Mouse (Mus musculus): ENCODE measurements at regions not wholly inside any gene's neighbourhood (a gene's known extent, or its start where the extent isn't known, plus 50 kb on each side); places are given as distances from the start of the nearest gene placed in this dataset.

DNA sequence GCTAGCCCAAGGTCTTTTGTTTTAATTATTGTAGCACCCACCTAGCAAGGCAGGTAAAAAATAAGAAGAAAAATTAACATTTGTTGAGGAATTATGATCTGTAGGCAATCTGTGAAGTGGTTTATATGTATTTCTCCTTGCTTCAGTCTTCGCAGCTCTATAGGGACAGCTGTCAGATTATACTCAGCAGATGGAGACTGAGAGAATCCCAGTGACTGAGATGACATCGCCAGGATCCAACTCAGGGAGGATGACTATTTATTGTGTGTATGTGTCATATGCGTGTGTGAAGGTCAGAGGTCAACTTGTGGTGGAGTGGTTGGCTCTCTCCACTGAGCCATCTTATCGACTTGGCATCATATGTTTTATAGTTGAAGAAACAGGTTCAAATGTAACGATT, 362.0 kb upstream of the Chd6 start:
- no peaks in the 10 kb centered on the region for H3K4me1 ChIP-seq (ENCODE audit: control insufficient read depth, insufficient read depth, low read length)
- no peak overlapping the region for H3K9ac ChIP-seq (ENCODE audit: low read length)
- no peak overlapping the region for H3K4me3 ChIP-seq (replicated peaks; ENCODE audit: low read length)
- no peak for ATAC-seq (ENCODE audit: insufficient read depth, low FRiP score)
- H3K36me3 ChIP-seq (ENCODE audit: control insufficient read depth, insufficient read depth, low read length): no peaks in the 10 kb centered on the region
- no peaks in the 10 kb centered on the region for H3K27me3 ChIP-seq (ENCODE audit: control insufficient read depth, insufficient read depth, low read length)
- peaks cover 5% of the 10 kb centered on the region; the same call in 1 of the 2 replicates for H3K9me3 ChIP-seq (replicated peaks; ENCODE audit: control insufficient read depth, low read length)
- H3K27ac ChIP-seq (ENCODE audit: low read length): no peak overlapping the region
- no peak overlapping the region for H3K4me2 ChIP-seq (ENCODE audit: low read depth, low read length)
- 75% methylated on average over 5 of the region's 5 CpGs for WGBS

DNA sequence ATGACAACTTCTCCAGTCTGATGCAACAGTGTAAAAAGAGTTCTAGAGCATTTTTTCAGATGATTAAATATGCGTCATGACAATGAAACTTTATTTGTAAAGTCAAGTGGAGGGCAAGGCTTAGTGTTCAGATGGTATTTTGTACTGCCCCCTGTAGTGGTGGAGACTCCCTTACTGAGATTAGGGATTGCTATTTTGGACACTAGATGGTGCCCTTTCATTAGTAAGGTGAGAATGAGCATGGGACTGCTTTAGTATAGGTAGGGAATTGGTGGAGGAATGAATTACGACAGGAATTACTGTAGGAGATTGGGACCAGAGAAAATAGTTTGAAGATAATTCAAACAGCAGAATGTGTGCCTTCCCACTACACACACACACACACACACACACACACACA, 361.1 kb upstream of the Chd6 start:
- H3K27ac ChIP-seq (ENCODE audit: low read length): no peak overlapping the region
- no peak overlapping the region for H3K4me2 ChIP-seq (ENCODE audit: low read depth, low read length)
- H3K27me3 ChIP-seq (ENCODE audit: control insufficient read depth, insufficient read depth, low read length): no peaks in the 10 kb centered on the region
- peaks cover 5% of the 10 kb centered on the region; the same call in 1 of the 2 replicates for H3K9me3 ChIP-seq (replicated peaks; ENCODE audit: control insufficient read depth, low read length)
- H3K9ac ChIP-seq (ENCODE audit: low read length): no peak overlapping the region
- no peaks in the 10 kb centered on the region for H3K4me1 ChIP-seq (ENCODE audit: control insufficient read depth, insufficient read depth, low read length)
- H3K4me3 ChIP-seq (replicated peaks; ENCODE audit: low read length): no peak overlapping the region
- ATAC-seq (ENCODE audit: insufficient read depth, low FRiP score): no peak
- H3K36me3 ChIP-seq (ENCODE audit: control insufficient read depth, insufficient read depth, low read length): no peaks in the 10 kb centered on the region
- 25% methylated on average over 2 of the region's 2 CpGs for WGBS

DNA sequence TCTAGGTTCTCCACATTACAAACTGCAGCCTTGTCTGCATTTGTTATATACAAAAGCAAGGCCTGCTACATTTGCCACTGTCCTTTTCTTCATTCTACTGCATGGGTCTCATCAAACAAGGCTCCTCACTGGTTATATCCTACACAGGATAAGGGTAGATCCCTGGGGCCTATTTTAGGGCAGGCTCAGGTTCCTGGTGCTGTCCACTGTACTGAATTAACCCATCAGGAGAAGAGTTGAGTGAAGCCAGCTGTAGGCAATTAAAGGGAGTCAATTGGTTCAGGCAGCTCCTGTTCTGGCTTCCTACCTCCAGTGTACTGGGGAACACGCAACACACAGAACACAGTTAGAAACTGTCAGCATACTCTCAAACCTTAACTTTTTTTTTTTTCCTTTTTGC, 358.2 kb upstream of the Chd6 start:
- peaks cover 2% of the 10 kb centered on the region; the same call in 1 of the 2 replicates for H3K9me3 ChIP-seq (replicated peaks; ENCODE audit: control insufficient read depth, low read length)
- no peak overlapping the region for H3K4me3 ChIP-seq (replicated peaks; ENCODE audit: low read length)
- H3K36me3 ChIP-seq (ENCODE audit: control insufficient read depth, insufficient read depth, low read length): no peaks in the 10 kb centered on the region
- no peaks in the 10 kb centered on the region for H3K4me1 ChIP-seq (ENCODE audit: control insufficient read depth, insufficient read depth, low read length)
- H3K4me2 ChIP-seq (ENCODE audit: low read depth, low read length): no peak overlapping the region
- no peaks in the 10 kb centered on the region for H3K27me3 ChIP-seq (ENCODE audit: control insufficient read depth, insufficient read depth, low read length)
- no peak overlapping the region for H3K27ac ChIP-seq (ENCODE audit: low read length)
- 50% methylated on average over 1 of the region's 1 CpGs for WGBS
- ATAC-seq (ENCODE audit: insufficient read depth, low FRiP score): no peak
- no peak overlapping the region for H3K9ac ChIP-seq (ENCODE audit: low read length)

DNA sequence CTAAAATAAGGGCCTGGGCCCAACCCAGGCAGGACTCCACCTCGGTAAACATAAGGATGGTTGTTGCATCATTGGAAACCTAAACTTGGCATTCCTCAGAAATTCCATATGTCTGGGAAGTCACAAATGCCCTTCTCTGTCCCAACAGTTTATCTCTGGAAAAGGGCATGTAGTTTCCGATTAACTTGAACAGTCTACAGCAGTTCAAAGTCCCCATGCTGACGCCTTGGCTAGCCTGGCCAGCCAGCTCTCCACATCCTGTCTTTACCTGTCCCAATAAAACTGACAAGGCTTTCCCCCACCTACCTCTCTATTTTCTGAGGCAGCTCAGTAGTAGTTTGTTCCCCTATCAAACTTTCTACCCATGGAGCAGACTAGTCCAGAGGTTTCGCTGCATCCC, 351.7 kb upstream of the Chd6 start:
- H3K9ac ChIP-seq (ENCODE audit: low read length): no peak overlapping the region
- ATAC-seq (ENCODE audit: insufficient read depth, low FRiP score): no peak
- 85% methylated on average over 4 of the region's 4 CpGs for WGBS

DNA sequence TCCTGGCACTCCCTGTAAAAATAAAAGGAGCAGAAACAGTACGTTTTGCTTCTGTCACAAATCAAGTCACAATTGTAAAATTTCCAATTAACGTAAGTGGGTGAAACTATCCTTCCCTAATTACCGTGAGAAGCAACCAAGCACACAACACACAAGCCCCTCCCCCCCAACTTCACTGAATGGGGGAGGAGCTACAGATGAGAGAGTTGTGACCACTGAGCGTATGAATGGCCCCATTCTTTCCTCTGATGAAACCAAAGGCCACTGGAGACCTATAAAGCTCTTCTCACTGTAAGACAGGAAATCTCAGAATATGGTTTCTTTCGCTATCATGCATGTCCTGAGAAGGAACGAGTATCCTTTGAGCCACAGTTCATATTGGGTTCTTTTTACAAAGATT, 345.6 kb upstream of the Chd6 start:
- no peaks in the 10 kb centered on the region for H3K4me1 ChIP-seq (ENCODE audit: control insufficient read depth, insufficient read depth, low read length)
- no peak overlapping the region for H3K27ac ChIP-seq (ENCODE audit: low read length)
- H3K27me3 ChIP-seq (ENCODE audit: control insufficient read depth, insufficient read depth, low read length): no peaks in the 10 kb centered on the region
- WGBS: 76% methylated on average over 6 of the region's 6 CpGs
- no peak overlapping the region for H3K4me2 ChIP-seq (ENCODE audit: low read depth, low read length)
- H3K9ac ChIP-seq (ENCODE audit: low read length): no peak overlapping the region
- no peaks in the 10 kb centered on the region for H3K9me3 ChIP-seq (replicated peaks; ENCODE audit: control insufficient read depth, low read length)
- no peaks in the 10 kb centered on the region for H3K36me3 ChIP-seq (ENCODE audit: control insufficient read depth, insufficient read depth, low read length)
- H3K4me3 ChIP-seq (replicated peaks; ENCODE audit: low read length): no peak overlapping the region
- no peak for ATAC-seq (ENCODE audit: insufficient read depth, low FRiP score)

More for the DNA sequence above, 351.7 kb upstream of the Chd6 start:
- H3K27me3 ChIP-seq (ENCODE audit: control insufficient read depth, insufficient read depth, low read length): no peaks in the 10 kb centered on the region
- H3K4me3 ChIP-seq (replicated peaks; ENCODE audit: low read length): no peak overlapping the region
- no peaks in the 10 kb centered on the region for H3K36me3 ChIP-seq (ENCODE audit: control insufficient read depth, insufficient read depth, low read length)
- no peaks in the 10 kb centered on the region for H3K4me1 ChIP-seq (ENCODE audit: control insufficient read depth, insufficient read depth, low read length)
- no peak overlapping the region for H3K4me2 ChIP-seq (ENCODE audit: low read depth, low read length)
- no peak overlapping the region for H3K27ac ChIP-seq (ENCODE audit: low read length)
- peaks cover 3% of the 10 kb centered on the region; the same call in 1 of the 2 replicates for H3K9me3 ChIP-seq (replicated peaks; ENCODE audit: control insufficient read depth, low read length)

DNA sequence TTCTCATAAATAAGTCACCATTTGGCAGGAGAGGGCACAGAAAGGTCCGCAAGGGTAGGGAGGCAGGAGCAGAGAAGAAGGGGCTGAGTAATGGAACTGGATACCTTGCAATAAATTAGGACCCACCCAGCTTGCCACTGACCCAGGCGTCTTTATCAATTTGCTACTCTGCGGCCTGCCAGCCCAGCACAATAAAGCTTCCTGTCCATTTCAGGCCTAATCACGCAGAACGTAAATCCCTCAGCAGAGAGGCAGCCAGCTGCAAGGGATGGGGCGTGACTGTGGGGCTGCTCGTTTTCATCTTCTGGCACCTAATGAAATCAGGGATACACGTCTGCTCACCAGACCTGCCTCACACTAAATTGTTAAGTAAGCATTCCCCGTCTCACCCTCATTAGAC, 324.9 kb upstream of the Chd6 start:
- H3K9ac ChIP-seq (ENCODE audit: low read length): no peak overlapping the region
- no peak overlapping the region for H3K27ac ChIP-seq (ENCODE audit: low read length)
- H3K4me2 ChIP-seq (ENCODE audit: low read depth, low read length): no peak overlapping the region
- no peaks in the 10 kb centered on the region for H3K36me3 ChIP-seq (ENCODE audit: control insufficient read depth, insufficient read depth, low read length)
- WGBS: 41% methylated on average over 9 of the region's 9 CpGs
- H3K4me3 ChIP-seq (replicated peaks; ENCODE audit: low read length): no peak overlapping the region
- no peaks in the 10 kb centered on the region for H3K9me3 ChIP-seq (replicated peaks; ENCODE audit: control insufficient read depth, low read length)
- H3K4me1 ChIP-seq (ENCODE audit: control insufficient read depth, insufficient read depth, low read length): no peaks in the 10 kb centered on the region
- no peak for ATAC-seq (ENCODE audit: insufficient read depth, low FRiP score)
- H3K27me3 ChIP-seq (ENCODE audit: control insufficient read depth, insufficient read depth, low read length): no peaks in the 10 kb centered on the region

DNA sequence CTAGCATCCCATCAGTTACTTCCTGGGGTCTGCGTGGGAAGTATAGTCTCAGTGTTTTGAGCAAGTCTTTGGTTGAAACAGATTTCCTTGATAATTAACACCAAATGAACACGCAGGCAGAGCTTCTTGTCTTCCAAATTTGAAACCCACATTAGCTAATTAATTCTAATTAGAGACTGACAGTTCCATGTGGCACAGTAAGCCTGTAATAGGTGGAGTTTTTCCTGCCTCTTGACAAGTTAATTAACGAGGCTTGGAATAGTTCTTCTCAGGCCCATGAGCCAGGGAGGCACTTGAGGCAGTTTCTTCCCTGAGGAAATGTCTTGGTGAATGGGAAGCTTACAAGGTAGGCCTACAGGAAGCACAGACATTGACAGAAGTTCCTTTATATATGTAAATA, 320.4 kb upstream of the Chd6 start:
- H3K9me3 ChIP-seq (replicated peaks; ENCODE audit: control insufficient read depth, low read length): no peaks in the 10 kb centered on the region
- no peak overlapping the region for H3K4me2 ChIP-seq (ENCODE audit: low read depth, low read length)
- no peak overlapping the region for H3K9ac ChIP-seq (ENCODE audit: low read length)
- H3K27ac ChIP-seq (ENCODE audit: low read length): no peak overlapping the region
- H3K4me3 ChIP-seq (replicated peaks; ENCODE audit: low read length): no peak overlapping the region
- no peak for ATAC-seq (ENCODE audit: insufficient read depth, low FRiP score)
- no peaks in the 10 kb centered on the region for H3K36me3 ChIP-seq (ENCODE audit: control insufficient read depth, insufficient read depth, low read length)
- H3K27me3 ChIP-seq (ENCODE audit: control insufficient read depth, insufficient read depth, low read length): no peaks in the 10 kb centered on the region
- H3K4me1 ChIP-seq (ENCODE audit: control insufficient read depth, insufficient read depth, low read length): no peaks in the 10 kb centered on the region
- 59% methylated on average over 3 of the region's 3 CpGs for WGBS

DNA sequence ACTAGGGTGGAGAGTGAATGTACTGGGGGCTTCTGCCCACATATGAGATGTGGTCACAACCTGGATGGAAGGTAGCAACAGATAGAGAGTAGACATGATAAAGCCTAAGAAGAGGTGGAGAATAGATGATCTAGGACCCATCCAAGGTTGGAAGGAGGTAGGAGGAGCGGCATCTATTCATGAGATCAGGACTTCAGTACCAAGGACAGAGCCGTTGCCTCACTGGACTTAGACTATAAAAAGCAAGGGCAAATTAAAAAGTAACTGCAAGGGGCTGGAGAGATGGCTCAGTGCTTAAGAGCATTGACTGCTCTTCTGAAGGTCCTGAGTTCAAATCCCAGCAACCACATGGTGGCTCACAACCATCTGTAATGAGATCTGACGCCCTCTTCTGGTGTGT, 316.7 kb upstream of the Chd6 start:
- no peaks in the 10 kb centered on the region for H3K4me1 ChIP-seq (ENCODE audit: control insufficient read depth, insufficient read depth, low read length)
- no peak overlapping the region for H3K27ac ChIP-seq (ENCODE audit: low read length)
- no peaks in the 10 kb centered on the region for H3K36me3 ChIP-seq (ENCODE audit: control insufficient read depth, insufficient read depth, low read length)
- no peaks in the 10 kb centered on the region for H3K27me3 ChIP-seq (ENCODE audit: control insufficient read depth, insufficient read depth, low read length)
- no peak overlapping the region for H3K4me3 ChIP-seq (replicated peaks; ENCODE audit: low read length)
- 30% methylated on average over 3 of the region's 3 CpGs for WGBS
- ATAC-seq (ENCODE audit: insufficient read depth, low FRiP score): no peak
- no peak overlapping the region for H3K4me2 ChIP-seq (ENCODE audit: low read depth, low read length)
- no peak overlapping the region for H3K9ac ChIP-seq (ENCODE audit: low read length)
- H3K9me3 ChIP-seq (replicated peaks; ENCODE audit: control insufficient read depth, low read length): no peaks in the 10 kb centered on the region

DNA sequence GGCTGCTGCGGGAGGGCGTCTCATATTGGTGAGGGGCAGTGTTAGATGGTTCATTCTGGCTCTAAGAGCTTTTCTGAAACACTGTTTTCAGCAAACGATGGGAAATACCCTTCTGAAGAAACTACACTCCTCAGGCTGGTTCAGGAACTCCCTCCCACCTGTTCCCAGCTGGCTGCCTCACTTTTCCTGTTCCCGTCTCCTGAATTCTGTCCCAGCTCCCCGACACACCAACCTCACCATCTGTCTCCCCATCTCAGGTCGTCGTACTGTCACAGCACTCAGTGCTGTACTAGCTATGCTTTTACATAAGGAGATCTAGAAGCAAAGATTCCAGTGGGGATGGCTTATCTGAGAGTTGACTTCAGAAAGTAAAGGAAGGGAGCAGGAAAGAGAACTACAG, 309.2 kb upstream of the Chd6 start:
- H3K4me1 ChIP-seq (ENCODE audit: control insufficient read depth, insufficient read depth, low read length): no peaks in the 10 kb centered on the region
- no peaks in the 10 kb centered on the region for H3K9me3 ChIP-seq (replicated peaks; ENCODE audit: control insufficient read depth, low read length)
- no peak overlapping the region for H3K27ac ChIP-seq (ENCODE audit: low read length)
- H3K4me2 ChIP-seq (ENCODE audit: low read depth, low read length): no peak overlapping the region
- no peak overlapping the region for H3K4me3 ChIP-seq (replicated peaks; ENCODE audit: low read length)
- H3K36me3 ChIP-seq (ENCODE audit: control insufficient read depth, insufficient read depth, low read length): no peaks in the 10 kb centered on the region
- ATAC-seq (ENCODE audit: insufficient read depth, low FRiP score): no peak
- H3K27me3 ChIP-seq (ENCODE audit: control insufficient read depth, insufficient read depth, low read length): no peaks in the 10 kb centered on the region
- H3K9ac ChIP-seq (ENCODE audit: low read length): no peak overlapping the region
- 77% methylated on average over 7 of the region's 7 CpGs for WGBS
